Mouse (Mus musculus) MEL (cell line): ENCODE measurements around the gene Gipc3. TPM values are rescaled to one million over a fixed set of nuclear protein-coding genes. Genes with fewer than 3 reads are reported as not detected.

ENCODE experiments used
- DNase-seq: peaks from one replicate; pipeline ENCODE4 v3.0.0; 2011; ENCODE audit warnings: low read depth, low spot score
- H3K27ac ChIP-seq: 2 replicates; pipeline ENCODE4 v1.5.1; 2012; ENCODE audit warnings: low read depth, mild to moderate bottlenecking, control low read depth, low read length, moderate library complexity; ENCODE audit not compliant: control insufficient read depth
- H3K27me3 ChIP-seq, 2 experiments: fragments of 150-350 bp in 1 of 2; sonication (generic) in 1 of 2; 2 replicates each; pipeline ENCODE4 v1.6.1; 2012; ENCODE audit warnings: low read length in 2 of 2, mild to moderate bottlenecking in 2 of 2, improper control_type of control experiment in 1 of 2, moderate library complexity in 1 of 2; ENCODE audit not compliant: insufficient read depth in 2 of 2, control insufficient read depth in 1 of 2
- H3K36me3 ChIP-seq, 2 experiments: 2 replicates each; pipeline ENCODE4 v1.6.1; 2012 to 2014; ENCODE audit warnings: low read length in 2 of 2, improper control_type of control experiment in 1 of 2, inconsistent platforms in 1 of 2, mild to moderate bottlenecking in 1 of 2; ENCODE audit not compliant: insufficient read depth in 2 of 2, control insufficient read depth in 1 of 2
- H3K4me1 ChIP-seq, 2 experiments: fragments of 150-350 bp in 1 of 2; sonication (generic) in 1 of 2; 2 replicates each; pipeline ENCODE4 v1.6.1; 2012; ENCODE audit warnings: low read length in 2 of 2, improper control_type of control experiment in 1 of 2, mild to moderate bottlenecking in 1 of 2; ENCODE audit not compliant: insufficient read depth in 2 of 2, control insufficient read depth in 1 of 2
- H3K4me3 ChIP-seq, 2 experiments: fragments of 150-350 bp in 1 of 2; sonication (generic) in 1 of 2; 2 replicates each; pipeline ENCODE4 v1.5.1; 2012; ENCODE audit warnings: low read depth in 2 of 2, low read length in 2 of 2, mild to moderate bottlenecking in 2 of 2, moderate library complexity in 2 of 2, control low read depth in 1 of 2, improper control_type of control experiment in 1 of 2; ENCODE audit not compliant: control insufficient read depth in 1 of 2, insufficient read depth in 1 of 2
- H3K79me2 ChIP-seq: 2 replicates; pipeline ENCODE4 v1.6.1; 2012; ENCODE audit warnings: mild to moderate bottlenecking, low read length, moderate library complexity; ENCODE audit not compliant: control insufficient read depth, poor library complexity, insufficient read depth
- H3K9ac ChIP-seq: 2 replicates; pipeline ENCODE4 v1.6.1; 2012; ENCODE audit warnings: low read depth, mild to moderate bottlenecking, control low read depth, low read length, moderate library complexity; ENCODE audit not compliant: control insufficient read depth, poor library complexity, severe bottlenecking
- H3K9me3 ChIP-seq: fragments of 150-350 bp; sonication (generic); replicated peaks from 2 replicates; pipeline ENCODE4 v1.6.1; 2012; ENCODE audit warnings: mild to moderate bottlenecking, low read length, improper control_type of control experiment, moderate library complexity; ENCODE audit not compliant: insufficient read depth
- CHD1 ChIP-seq: IDR thresholded peaks from 2 replicates; pipeline ENCODE4 v1.6.1; 2012; ENCODE audit warnings: low read depth, mild to moderate bottlenecking, inconsistent platforms, low read length, improper control_type of control experiment
- ETS1 ChIP-seq: IDR thresholded peaks from 2 replicates; pipeline ENCODE4 v1.6.1; 2012; ENCODE audit warnings: low read depth, mild to moderate bottlenecking, inconsistent platforms, low read length, improper control_type of control experiment, moderate library complexity
- MAX ChIP-seq: IDR thresholded peaks from 2 replicates; pipeline ENCODE4 v1.6.1; 2011; ENCODE audit warnings: low read length, improper control_type of control experiment
- MEF2A ChIP-seq: IDR thresholded peaks from 2 replicates; pipeline ENCODE4 v1.6.1; 2014; ENCODE audit warnings: low read depth, mild to moderate bottlenecking, inconsistent platforms, low read length, improper control_type of control experiment; ENCODE audit not compliant: poor library complexity, insufficient replicate concordance, severe bottlenecking; ENCODE audit errors: extremely low read depth
- NELFE ChIP-seq: IDR thresholded peaks from 2 replicates; pipeline ENCODE4 v1.6.1; 2011; ENCODE audit warnings: low read depth, low read length, improper control_type of control experiment
- POLR2A ChIP-seq, 2 experiments: IDR thresholded peaks; 2 replicates each; pipeline ENCODE4 v1.6.1; 2011 to 2012; ENCODE audit warnings: low read length in 2 of 2, mild to moderate bottlenecking in 2 of 2, control low read depth in 1 of 2, improper control_type of control experiment in 1 of 2, low read depth in 1 of 2, moderate library complexity in 1 of 2; ENCODE audit not compliant: control insufficient read depth in 1 of 2, insufficient read depth in 1 of 2, poor library complexity in 1 of 2
- POLR2AphosphoS2 ChIP-seq: IDR thresholded peaks from 2 replicates; pipeline ENCODE4 v1.6.1; 2011; ENCODE audit warnings: low read length, improper control_type of control experiment
- UBTF ChIP-seq: IDR thresholded peaks from 2 replicates; pipeline ENCODE4 v1.6.1; 2012; ENCODE audit warnings: low read depth, mild to moderate bottlenecking, inconsistent platforms, low read length, improper control_type of control experiment, moderate library complexity, borderline replicate concordance; ENCODE audit not compliant: insufficient read depth
- USF1 ChIP-seq: IDR thresholded peaks from 2 replicates; pipeline ENCODE4 v1.6.1; 2014; ENCODE audit warnings: low read depth, mild to moderate bottlenecking, inconsistent platforms, low read length, improper control_type of control experiment, moderate library complexity
- USF2 ChIP-seq, 2 experiments: IDR thresholded peaks; 2 replicates each; pipeline ENCODE4 v1.6.1; 2011 to 2012; ENCODE audit warnings: improper control_type of control experiment in 2 of 2, low read length in 2 of 2, borderline replicate concordance in 1 of 2, inconsistent platforms in 1 of 2, low read depth in 1 of 2, mild to moderate bottlenecking in 1 of 2; ENCODE audit not compliant: insufficient read depth in 1 of 2
- polyA plus RNA-seq, 2 experiments: library from polyadenylated mRNA; stranded (reverse) in 1 of 2; unstranded in 1 of 2; fragments of >175 nt in 1 of 2; fragments of >200 nt in 1 of 2; gene quantifications; 2 replicates each; pipeline versions ENCODE4 v1.2.1 to v1.2.4; 2012; ENCODE audit warnings: low replicate concordance in 2 of 2, low read depth in 1 of 2; ENCODE audit not compliant: insufficient read length in 2 of 2, insufficient read depth in 1 of 2, missing spikeins in 1 of 2
- total RNA-seq: library from RNA; depleted of rRNA; stranded (reverse); fragments of 300-350 nt; gene quantifications from 2 replicates; pipeline ENCODE4 v1.2.3, GENCODE M21; 2012

The Gipc3 gene
- total and polyA plus RNA-seq, 3 experiments: not detected

DNA sequence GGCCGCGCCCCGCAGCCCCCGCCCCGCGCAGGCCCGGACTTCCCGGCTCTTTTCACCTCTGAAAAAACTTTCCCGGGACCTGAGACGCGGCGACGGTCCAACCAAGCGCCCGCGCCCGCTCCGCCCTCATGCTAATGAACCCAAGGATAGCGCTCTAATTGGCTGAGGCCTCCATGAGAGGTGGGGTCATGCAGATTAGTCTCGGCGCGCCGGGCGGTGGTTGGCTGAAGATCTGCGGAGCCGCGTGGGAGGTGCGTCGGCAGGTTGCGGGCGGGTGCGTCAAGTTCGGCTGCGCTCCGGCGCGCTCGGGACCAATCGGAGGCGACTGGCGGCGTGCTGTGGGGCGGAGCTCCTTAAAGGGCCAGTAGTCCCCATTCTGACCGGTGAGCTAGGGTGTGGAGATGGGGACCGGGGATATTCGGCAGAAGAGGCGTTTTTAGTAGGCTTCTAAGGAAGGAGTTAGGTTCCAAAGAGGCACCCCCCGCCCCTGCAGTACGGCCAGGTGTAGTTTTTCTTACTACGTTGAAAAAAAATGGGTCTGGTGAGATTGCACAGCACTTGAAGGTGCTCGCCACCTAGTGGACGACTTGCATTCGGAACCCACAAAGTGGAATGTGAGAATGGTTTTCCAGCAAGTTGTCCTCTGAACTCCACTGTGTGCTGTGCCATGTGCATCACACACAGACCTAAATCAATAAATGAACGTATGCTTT is 7.4 kb upstream of the Gipc3 start, which contains the start of gene Hmg20b (continued):
- no peak for TF ChIP-seq MEF2A
- peak; percentile 34; the same call in 1 of the 2 replicates for TF ChIP-seq ETS1
- TF ChIP-seq CHD1: no peak

DNA sequence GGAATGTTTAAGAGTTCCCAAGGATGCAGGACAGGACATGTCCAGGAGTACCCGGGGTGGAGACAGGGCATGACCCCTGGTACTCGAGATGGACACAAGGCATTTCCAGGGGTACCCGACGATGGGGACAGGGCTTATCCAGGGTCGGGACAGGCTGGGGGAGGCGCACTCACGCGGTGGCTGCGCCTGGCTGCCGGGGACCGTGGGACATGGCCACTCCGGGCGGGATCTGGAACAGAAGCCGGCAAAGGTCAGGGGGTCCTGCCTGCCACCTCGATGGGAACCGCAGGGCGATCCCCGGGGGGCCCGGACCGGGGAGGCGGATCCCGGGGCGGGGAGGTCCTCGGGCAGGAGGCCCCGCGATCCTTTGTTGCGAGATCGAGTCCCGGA is 6.9 kb upstream of the Gipc3 start:
- no peaks in the 10 kb centered on the region for H3K27me3 ChIP-seq
- peaks cover 10 to 14% of the 10 kb centered on the region in 2 experiments; a peak in 3 of 4 replicates for H3K4me1 ChIP-seq
- DNase-seq: no peak
- TF ChIP-seq POLR2A (IDR thresholded peaks at IDR 0.05; ENCODE audit: control insufficient read depth in 1 of 2, insufficient read depth in 1 of 2, low read depth in 1 of 2, low read length in 2 of 2, poor library complexity in 1 of 2): 0 out of 4 replicates have a peak, but pooled peaks of 1 of the 2 experiments have one; percentile 12
- TF ChIP-seq UBTF: 0 out of 2 replicates have a peak, but pooled peaks have one; percentile 26
- TF ChIP-seq USF1: no peak
- peaks cover 4% of the 10 kb centered on the region; the same call in 1 of the 2 replicates for H3K79me2 ChIP-seq
- H3K9me3 ChIP-seq: no peaks in the 10 kb centered on the region
- H3K36me3 ChIP-seq: peaks cover 0 to 12% of the 10 kb centered on the region in 2 experiments; a peak in 2 of 4 replicates
- H3K9ac ChIP-seq: peak overlapping the region; percentile 84
- peak overlapping the region; percentile 81 to 94 for H3K4me3 ChIP-seq
- H3K27ac ChIP-seq: peak overlapping the region; percentile 56

DNA sequence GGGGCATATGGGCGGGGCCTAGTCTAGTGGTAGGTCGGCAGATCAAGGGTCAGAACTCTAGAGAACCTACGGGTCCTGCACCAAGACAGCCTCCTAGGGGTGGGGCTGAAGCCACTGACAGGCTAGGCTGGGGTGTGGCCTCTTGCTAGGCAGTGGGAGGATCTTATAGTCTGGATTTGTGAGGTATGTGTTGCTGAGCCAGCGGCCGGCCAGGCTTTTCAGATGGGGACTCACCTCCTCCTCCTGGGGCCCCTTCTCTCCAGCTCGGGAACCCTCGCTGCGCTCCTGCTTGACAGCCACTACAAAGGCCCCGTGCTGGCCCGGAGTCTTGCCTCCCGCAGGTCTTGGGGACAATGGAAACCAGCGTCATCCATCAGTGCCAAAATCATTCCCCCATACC is 6.1 kb upstream of the Gipc3 start:
- peaks cover 0 to 10% of the 10 kb centered on the region in 2 experiments; a peak in 2 of 4 replicates for H3K36me3 ChIP-seq
- peak overlapping the region; percentile 84 for H3K9ac ChIP-seq
- peak; percentile 76 for DNase-seq
- peak overlapping the region; percentile 81 to 94 for H3K4me3 ChIP-seq
- TF ChIP-seq MAX (no peak), USF2 (IDR thresholded peaks at IDR 0.05; ENCODE audit: borderline replicate concordance in 1 of 2, insufficient read depth in 1 of 2, low read depth in 1 of 2, low read length in 2 of 2) (no peak), POLR2AphosphoS2 (no peak), NELFE (no peak)
- TF ChIP-seq, all 39 proteins: peak for 0
- Histone ChIP-seq H3K4me1 (peaks cover 16 to 19% of the 10 kb centered on the region in 2 experiments), H3K27me3 (no peaks in the 10 kb centered on the region), H3K9me3 (no peaks in the 10 kb centered on the region), H3K79me2 (peaks cover 4% of the 10 kb centered on the region; the same call in 1 of the 2 replicates), H3K27ac (no peak overlapping the region)
